Mouse (Mus musculus): Measurements from ENCODE around the gene Gm6217. TPM values are rescaled to one million over a fixed set of nuclear protein-coding genes. Genes with fewer than 3 reads are reported as not detected.
"Not testable (repeated sequence)": the region's sequence is repeated elsewhere in the genome, so short reads cannot be mapped to it uniquely, and the experiment has no call there.

The Gm6217 gene
- not detected in 2 replicates for total RNA-seq (2012; rRNA removed)

GRCm38 (mm10) chr1:82931326-82931725 is at the start of gene Gm6217:
Gene Gm6217, minus strand, starts transcription at chr1:82931399.
- H3K9me3 ChIP-seq (ENCODE audit: control insufficient read depth, insufficient read depth, low read depth, low read length); H3K36me3 ChIP-seq (ENCODE audit: control insufficient read depth, insufficient read depth, low read length, poor library complexity, severe bottlenecking); H3K4me1 ChIP-seq (ENCODE audit: control insufficient read depth in 2 of 2, insufficient read depth in 2 of 2, low read length in 2 of 2, poor library complexity in 1 of 2); in situ Hi-C loops (cut with MboI; ENCODE audit: low sequenced_read_pairs in 2 of 2, unreplicated experiment in 2 of 2); H3K4me3 ChIP-seq (ENCODE audit: insufficient read depth in 1 of 2, low read depth in 1 of 2, low read length in 2 of 2, poor library complexity in 1 of 2, severe bottlenecking in 1 of 2); H3K9ac ChIP-seq (ENCODE audit: insufficient read depth, low read depth, low read length, poor library complexity, severe bottlenecking); DNase-seq (ENCODE audit: low read depth, low spot score); H3K27ac ChIP-seq (ENCODE audit: insufficient read depth, low read depth, low read length, poor library complexity, severe bottlenecking): not testable (repeated sequence)

GRCm38 (mm10) chr1:82977840-82978239 is 46.6 kb upstream of the Gm6217 start:
- Histone ChIP-seq H3K27ac (ENCODE audit: insufficient read depth, low read depth, low read length, poor library complexity, severe bottlenecking) (no peak overlapping the region), H3K4me3 (ENCODE audit: insufficient read depth in 1 of 2, low read depth in 1 of 2, low read length in 2 of 2, poor library complexity in 1 of 2, severe bottlenecking in 1 of 2) (no peak overlapping the region), H3K36me3 (ENCODE audit: control insufficient read depth, insufficient read depth, low read length, poor library complexity, severe bottlenecking) (no peaks in the 10 kb centered on the region), H3K9me3 (ENCODE audit: control insufficient read depth, insufficient read depth, low read depth, low read length) (no peaks in the 10 kb centered on the region), H3K4me1 (ENCODE audit: control insufficient read depth in 2 of 2, insufficient read depth in 2 of 2, low read length in 2 of 2, poor library complexity in 1 of 2) (no peaks in the 10 kb centered on the region), H3K9ac (ENCODE audit: insufficient read depth, low read depth, low read length, poor library complexity, severe bottlenecking) (no peak overlapping the region)
- DNase-seq (ENCODE audit: low read depth, low spot score) = no peak
- TF ChIP-seq CHD2 (IDR thresholded peaks at IDR 0.05; ENCODE audit: low read depth, low read length) (no peak), HCFC1 (IDR thresholded peaks at IDR 0.05; ENCODE audit: borderline replicate concordance, insufficient read depth, low read length) (no peak), MAFK (IDR thresholded peaks at IDR 0.05; ENCODE audit: insufficient read depth, low read depth, low read length) (no peak), ZNF384 (IDR thresholded peaks at IDR 0.05; ENCODE audit: low read depth, low read length) (no peak)
- in situ Hi-C loops (cut with MboI; ENCODE audit: low sequenced_read_pairs in 2 of 2, unreplicated experiment in 2 of 2) = loop anchor here in 1 of 2 experiments (25.0 kb wide), 1 partner anchor 166 kb away; no protein-coding TSS in a partner anchor

DNA sequence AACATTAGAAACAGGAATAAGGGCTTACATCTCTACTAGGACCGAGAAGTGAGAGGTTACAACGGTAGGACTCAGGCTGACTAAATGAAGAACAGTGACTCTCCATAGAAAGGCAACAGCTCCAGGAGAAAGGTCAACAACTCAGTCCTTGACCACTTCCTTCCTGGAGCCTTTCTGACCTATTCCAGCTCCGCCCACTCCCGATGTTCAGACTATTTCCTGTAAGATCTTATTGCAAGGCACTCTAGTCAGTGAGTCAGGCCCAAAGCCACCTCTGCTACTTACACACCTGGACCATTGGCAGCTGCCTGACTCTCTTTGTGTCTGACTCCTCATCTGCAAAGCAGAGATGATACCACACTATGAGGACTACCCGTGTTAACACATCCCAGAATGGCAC is 44.6 kb upstream of the Gm6217 start:
- Histone ChIP-seq H3K9me3 (ENCODE audit: control insufficient read depth, insufficient read depth, low read depth, low read length) (no peaks in the 10 kb centered on the region), H3K27ac (ENCODE audit: insufficient read depth, low read depth, low read length, poor library complexity, severe bottlenecking) (no peak overlapping the region), H3K4me3 (ENCODE audit: insufficient read depth in 1 of 2, low read depth in 1 of 2, low read length in 2 of 2, poor library complexity in 1 of 2, severe bottlenecking in 1 of 2) (no peak overlapping the region), H3K9ac (ENCODE audit: insufficient read depth, low read depth, low read length, poor library complexity, severe bottlenecking) (no peak overlapping the region), H3K36me3 (ENCODE audit: control insufficient read depth, insufficient read depth, low read length, poor library complexity, severe bottlenecking) (no peaks in the 10 kb centered on the region), H3K4me1 (ENCODE audit: control insufficient read depth in 2 of 2, insufficient read depth in 2 of 2, low read length in 2 of 2, poor library complexity in 1 of 2) (no peaks in the 10 kb centered on the region)
- no peak for DNase-seq (ENCODE audit: low read depth, low spot score)
- in situ Hi-C loops (cut with MboI; ENCODE audit: low sequenced_read_pairs in 2 of 2, unreplicated experiment in 2 of 2) = loop anchor here in 1 of 2 experiments (25.0 kb wide), 1 partner anchor 163 kb away; no protein-coding TSS in a partner anchor
- TF ChIP-seq HCFC1 (IDR thresholded peaks at IDR 0.05; ENCODE audit: borderline replicate concordance, insufficient read depth, low read length) = no peak

DNA sequence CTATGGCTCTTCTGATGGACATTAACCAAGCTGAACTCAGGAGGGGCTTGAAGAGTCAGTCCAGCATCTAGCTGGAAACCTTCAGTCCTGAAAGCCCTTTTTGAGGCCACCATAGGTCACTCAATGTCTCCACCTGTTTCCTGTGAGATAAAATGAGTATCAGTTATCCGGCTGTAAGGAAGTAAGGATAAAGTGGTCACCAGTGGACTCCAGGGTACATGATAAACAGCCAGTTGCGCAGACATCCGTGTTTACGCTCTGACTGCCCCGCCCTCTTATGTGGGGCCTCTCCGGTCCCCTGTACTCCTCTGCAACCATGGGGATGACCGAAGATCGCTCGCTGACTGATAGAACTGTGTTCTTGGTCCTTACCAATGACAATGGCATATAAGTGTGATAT is 43.1 kb upstream of the Gm6217 start:
- no peaks in the 10 kb centered on the region for H3K36me3 ChIP-seq (ENCODE audit: control insufficient read depth, insufficient read depth, low read length, poor library complexity, severe bottlenecking)
- TF ChIP-seq MAFK (IDR thresholded peaks at IDR 0.05; ENCODE audit: insufficient read depth, low read depth, low read length) (no peak), ZNF384 (IDR thresholded peaks at IDR 0.05; ENCODE audit: low read depth, low read length) (no peak), CHD2 (IDR thresholded peaks at IDR 0.05; ENCODE audit: low read depth, low read length) (no peak), ZC3H11A (IDR thresholded peaks at IDR 0.05; ENCODE audit: borderline replicate concordance, low read depth, low read length) (no peak), HCFC1 (IDR thresholded peaks at IDR 0.05; ENCODE audit: borderline replicate concordance, insufficient read depth, low read length) (no peak)
- no peak overlapping the region for H3K9ac ChIP-seq (ENCODE audit: insufficient read depth, low read depth, low read length, poor library complexity, severe bottlenecking)
- no peaks in the 10 kb centered on the region for H3K9me3 ChIP-seq (ENCODE audit: control insufficient read depth, insufficient read depth, low read depth, low read length)
- in situ Hi-C loops (cut with MboI; ENCODE audit: low sequenced_read_pairs in 2 of 2, unreplicated experiment in 2 of 2) = no loop called here
- no peak overlapping the region for H3K4me3 ChIP-seq (ENCODE audit: insufficient read depth in 1 of 2, low read depth in 1 of 2, low read length in 2 of 2, poor library complexity in 1 of 2, severe bottlenecking in 1 of 2)
- no peaks in the 10 kb centered on the region for H3K4me1 ChIP-seq (ENCODE audit: control insufficient read depth in 2 of 2, insufficient read depth in 2 of 2, low read length in 2 of 2, poor library complexity in 1 of 2)
- H3K27ac ChIP-seq (ENCODE audit: insufficient read depth, low read depth, low read length, poor library complexity, severe bottlenecking) = no peak overlapping the region
- DNase-seq (ENCODE audit: low read depth, low spot score) = no peak

GRCm38 (mm10) chr1:82973901-82974300 is 42.7 kb upstream of the Gm6217 start:
- no peak for DNase-seq (ENCODE audit: low read depth, low spot score)
- H3K4me3 ChIP-seq (ENCODE audit: insufficient read depth in 1 of 2, low read depth in 1 of 2, low read length in 2 of 2, poor library complexity in 1 of 2, severe bottlenecking in 1 of 2) = no peak overlapping the region
- TF ChIP-seq MAFK (IDR thresholded peaks at IDR 0.05; ENCODE audit: insufficient read depth, low read depth, low read length) = no peak
- no peak for TF ChIP-seq ZC3H11A (IDR thresholded peaks at IDR 0.05; ENCODE audit: borderline replicate concordance, low read depth, low read length)
- no peak for TF ChIP-seq HCFC1 (IDR thresholded peaks at IDR 0.05; ENCODE audit: borderline replicate concordance, insufficient read depth, low read length)
- TF ChIP-seq ZNF384 (IDR thresholded peaks at IDR 0.05; ENCODE audit: low read depth, low read length) = no peak
- no peak for TF ChIP-seq CHD2 (IDR thresholded peaks at IDR 0.05; ENCODE audit: low read depth, low read length)
- in situ Hi-C loops (cut with MboI; ENCODE audit: low sequenced_read_pairs in 2 of 2, unreplicated experiment in 2 of 2) = no loop called here
- H3K9me3 ChIP-seq (ENCODE audit: control insufficient read depth, insufficient read depth, low read depth, low read length) = no peaks in the 10 kb centered on the region
- H3K4me1 ChIP-seq (ENCODE audit: control insufficient read depth in 2 of 2, insufficient read depth in 2 of 2, low read length in 2 of 2, poor library complexity in 1 of 2) = no peaks in the 10 kb centered on the region
- no peak overlapping the region for H3K9ac ChIP-seq (ENCODE audit: insufficient read depth, low read depth, low read length, poor library complexity, severe bottlenecking)
- no peaks in the 10 kb centered on the region for H3K36me3 ChIP-seq (ENCODE audit: control insufficient read depth, insufficient read depth, low read length, poor library complexity, severe bottlenecking)
- H3K27ac ChIP-seq (ENCODE audit: insufficient read depth, low read depth, low read length, poor library complexity, severe bottlenecking) = no peak overlapping the region

All from ES-E14 (cell line).